Mouse (Mus musculus): ENCODE results near the gene Fstl3.

- 0 out of 2 replicates have a peak, but pooled peaks have one; percentile 3 for TF ChIP-seq CTCF (conservative IDR thresholded peaks at IDR 0.05; ENCODE audit: insufficient read depth, insufficient read length, low read depth, low read length)
- TF ChIP-seq POLR2A (IDR thresholded peaks at IDR 0.05; ENCODE audit: low read depth, low read length), result no peak
Observed at GRCm38 (mm10) chr10:79780664-79781015, 3.6 kb downstream of the Fstl3 start.

All from kidney, adult 2 months (tissue).